Mouse (Mus musculus): ENCODE results near the gene Vrk3.
"Not testable (repeated sequence)": the region's sequence is repeated elsewhere in the genome, so short reads cannot be mapped to it uniquely, and the experiment has no call there.

Vrk3 gene

DNA sequence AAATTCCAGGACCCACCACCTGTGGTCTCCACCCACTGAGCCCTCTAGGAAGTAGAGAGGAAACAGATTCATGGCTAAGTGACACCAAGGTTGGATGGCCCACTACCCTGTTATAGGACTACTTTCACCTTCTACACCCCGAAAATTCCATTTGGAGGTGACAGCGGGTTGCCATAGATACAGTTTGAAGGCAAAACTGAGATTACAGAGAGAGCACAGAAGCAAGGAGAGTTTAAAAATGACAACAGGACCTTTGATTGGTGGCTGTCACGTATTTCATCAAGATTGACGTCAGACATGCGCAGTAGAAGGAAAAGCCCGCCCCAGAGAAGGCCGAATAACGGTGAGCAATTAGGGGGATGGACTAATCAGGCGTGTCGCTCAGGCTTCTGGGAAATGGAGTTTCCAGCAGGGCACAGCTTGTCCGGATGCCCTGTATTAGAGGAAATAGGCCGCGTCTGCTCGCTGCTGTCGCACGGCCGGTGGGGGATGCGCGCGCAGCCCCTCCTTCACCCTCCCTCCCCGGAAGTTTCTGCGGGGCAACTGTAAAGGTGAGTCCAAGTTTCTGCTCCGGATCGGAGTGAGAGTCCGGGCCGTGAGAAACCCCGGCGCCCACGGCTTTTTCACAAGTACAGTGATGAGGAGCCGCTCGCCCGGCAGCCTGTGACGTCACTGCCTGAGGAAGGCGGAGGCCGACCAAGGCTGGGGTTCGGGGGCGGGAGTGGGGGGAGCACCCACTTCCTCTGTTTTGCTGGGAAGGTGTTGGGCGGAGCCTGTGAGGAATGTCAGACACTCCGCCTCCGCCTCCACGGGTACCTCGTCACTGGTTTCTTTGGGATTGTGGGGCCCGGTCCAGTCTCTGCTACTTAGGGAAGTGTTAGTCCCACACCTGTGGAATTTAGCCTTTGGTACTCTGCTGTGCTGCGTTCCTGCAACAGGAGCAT is at the start of gene Vrk3:
Gene Vrk3 (plus strand): TSS at position 313 of the 944 bp plus-strand sequence.
- peak; percentile 92 to 94 for DNase-seq (ENCODE audit: low read depth in 2 of 2, low spot score in 2 of 2)

DNA sequence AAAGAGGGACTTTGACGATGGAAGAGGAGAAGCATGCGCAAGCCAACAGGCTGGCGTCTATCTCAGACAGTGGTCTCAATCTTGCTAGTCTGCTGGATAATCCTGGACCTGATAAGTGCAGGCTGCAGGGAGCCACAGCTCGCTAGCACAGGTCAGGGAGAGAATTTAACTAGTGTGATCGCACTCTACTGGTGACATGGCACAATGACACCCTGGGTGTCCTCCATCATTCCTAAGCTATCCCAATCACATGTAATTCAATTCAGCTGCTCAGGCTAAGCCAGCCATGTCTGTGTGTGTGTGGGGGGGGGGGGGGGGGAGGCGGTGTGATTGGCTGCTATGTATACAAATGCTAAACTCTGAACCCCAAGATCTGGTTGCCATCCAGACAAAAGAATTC is 46.3 kb upstream of the Vrk3 start:
- no peak for DNase-seq (ENCODE audit: low read depth in 2 of 2, low spot score in 2 of 2)

DNA sequence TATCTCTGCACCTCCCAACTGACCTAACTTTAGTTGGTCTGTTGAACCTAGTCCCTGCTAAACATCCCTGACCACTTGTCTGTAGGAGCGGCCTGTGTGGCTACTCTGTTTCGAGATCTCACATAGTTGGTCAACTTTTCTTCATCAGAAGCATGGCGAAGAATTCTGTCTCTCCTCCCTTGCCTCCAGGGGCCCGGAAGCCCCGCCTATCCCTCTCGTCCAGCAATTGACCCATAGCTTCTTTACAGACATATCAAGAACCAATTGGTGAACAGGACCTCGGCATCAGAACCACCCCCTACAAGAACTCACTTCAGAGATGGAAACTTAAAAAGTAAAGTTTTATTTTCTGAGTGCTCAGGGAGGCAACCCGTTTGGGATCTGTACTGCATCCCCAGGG is 45.2 kb upstream of the Vrk3 start:
- no peak for DNase-seq (ENCODE audit: low read depth in 2 of 2, low spot score in 2 of 2)

GRCm38 (mm10) chr7:44704363-44704762 is 43.9 kb upstream of the Vrk3 start:
- DNase-seq (ENCODE audit: low read depth in 2 of 2, low spot score in 2 of 2): no peak

DNA sequence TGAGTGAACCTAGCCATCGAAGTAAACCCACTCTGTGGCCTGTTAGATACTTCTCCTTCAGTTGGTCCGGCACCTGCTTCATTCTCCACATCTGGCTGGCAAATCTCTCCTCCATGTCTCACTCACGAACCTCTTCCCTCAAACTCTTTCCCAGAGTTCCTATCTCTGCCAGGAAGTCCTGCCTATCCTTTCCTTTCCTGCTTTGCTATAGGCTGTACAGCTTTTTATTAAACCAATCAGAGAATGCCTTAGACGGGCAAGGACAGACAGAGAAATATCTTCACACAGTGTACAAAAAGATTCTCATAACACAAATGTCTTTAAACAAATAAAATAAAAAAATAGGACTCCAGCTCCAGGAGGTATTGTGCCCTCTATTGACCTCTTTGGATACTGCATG is 43.1 kb upstream of the Vrk3 start:
- no peak for DNase-seq (ENCODE audit: low read depth in 2 of 2, low spot score in 2 of 2)

GRCm38 (mm10) chr7:44706322-44706721 is 41.9 kb upstream of the Vrk3 start:
- DNase-seq (ENCODE audit: low read depth in 2 of 2, low spot score in 2 of 2): no peak

DNA sequence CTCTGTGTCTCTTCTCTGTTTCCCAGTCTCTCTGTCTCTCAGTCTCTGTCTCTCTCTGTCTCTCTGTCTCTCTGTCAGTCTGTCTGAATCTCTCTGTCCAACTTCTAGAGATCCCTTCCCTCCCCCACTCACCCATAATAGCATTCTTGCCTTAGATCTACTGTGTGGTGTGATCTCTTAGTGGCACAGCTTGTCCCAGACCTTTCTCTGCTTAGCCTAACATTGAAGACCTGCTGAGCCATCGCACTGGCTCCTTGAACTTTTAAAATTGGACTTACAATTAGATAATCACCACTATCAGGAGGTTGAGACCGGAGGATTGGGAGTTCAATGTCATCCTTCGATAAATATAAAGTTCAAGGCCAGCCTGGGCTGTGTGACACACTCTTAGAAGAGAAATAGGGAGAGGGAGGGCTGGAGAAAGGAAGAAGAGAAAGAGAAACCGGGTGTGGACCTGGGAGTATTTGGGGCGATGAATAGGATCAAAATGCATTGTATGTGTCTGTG is 41.0 kb upstream of the Vrk3 start:
- no peak for DNase-seq (ENCODE audit: low read depth in 2 of 2, low spot score in 2 of 2)

GRCm38 (mm10) chr7:44708093-44708492 is 40.1 kb upstream of the Vrk3 start:
- not testable (repeated sequence) for DNase-seq (ENCODE audit: low read depth in 2 of 2, low spot score in 2 of 2)

DNA sequence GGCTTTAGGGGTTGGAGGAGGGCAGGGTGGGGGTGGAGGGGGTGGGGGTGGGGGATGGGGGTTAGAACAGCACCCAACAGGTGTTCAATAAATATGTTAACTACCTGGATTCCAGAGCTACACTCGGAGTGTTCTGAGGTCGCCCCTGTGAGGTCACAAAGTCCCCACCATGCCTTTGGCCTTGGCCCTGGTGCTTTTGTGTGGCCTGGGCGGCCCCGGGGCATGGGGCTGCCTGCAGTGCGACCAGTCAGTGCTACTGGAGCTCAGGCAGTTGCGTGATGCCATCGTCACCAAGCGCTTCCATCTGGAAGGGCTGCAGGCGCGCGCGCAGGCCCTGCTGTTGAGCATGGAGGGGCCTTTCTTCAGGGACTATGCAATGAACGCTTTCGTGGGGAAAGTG is 39.6 kb upstream of the Vrk3 start, which contains the start of gene Izumo2:
Gene Izumo2 (plus strand): TSS at position 169 of the 400 bp plus-strand sequence.
- no peak for DNase-seq (ENCODE audit: low read depth in 2 of 2, low spot score in 2 of 2)

GRCm38 (mm10) chr7:44709881-44710280 is 38.3 kb upstream of the Vrk3 start:
- no peak for DNase-seq (ENCODE audit: low read depth in 2 of 2, low spot score in 2 of 2)

DNA sequence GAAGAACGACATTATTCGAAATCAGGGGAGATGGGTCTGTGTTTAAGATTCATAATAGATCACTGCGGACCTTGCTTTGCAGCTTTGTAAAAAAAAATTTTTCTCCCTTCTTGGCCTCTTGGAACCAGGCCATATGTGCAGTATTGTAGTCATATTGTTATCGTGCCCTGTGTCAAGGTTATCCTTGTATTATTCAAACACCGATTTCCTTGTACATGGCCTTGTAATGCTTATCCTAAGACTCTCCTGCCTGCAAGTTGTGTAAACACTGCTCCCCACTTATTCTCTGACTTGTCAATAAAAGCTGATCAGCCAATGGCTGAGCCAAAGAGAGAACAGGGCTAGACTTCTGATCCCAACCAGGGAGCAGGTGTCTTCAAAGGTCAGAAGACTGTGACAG is 26.2 kb upstream of the Vrk3 start:
- DNase-seq (ENCODE audit: low read depth in 2 of 2, low spot score in 2 of 2): no peak

DNA sequence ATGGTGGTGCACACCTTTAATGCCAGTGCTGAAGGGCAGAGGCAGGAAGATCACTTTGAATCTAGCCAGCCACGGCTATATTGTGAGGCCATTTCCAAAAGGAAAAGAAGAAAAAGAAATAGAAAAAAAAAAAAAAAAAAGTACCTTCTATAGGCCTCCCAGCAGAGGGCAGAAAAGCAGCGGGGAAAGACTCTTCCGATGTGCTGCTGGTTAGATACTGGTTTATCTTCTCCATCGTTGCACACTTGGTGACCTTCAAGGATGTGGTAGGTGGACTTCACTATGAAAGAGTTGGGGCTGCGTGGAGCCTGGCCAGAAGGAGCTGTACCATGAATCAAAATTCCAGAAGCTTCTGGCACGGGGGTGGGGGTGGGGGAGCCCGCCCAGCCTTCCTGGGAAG is 23.9 kb upstream of the Vrk3 start:
- no peak for DNase-seq (ENCODE audit: low read depth in 2 of 2, low spot score in 2 of 2)

DNA sequence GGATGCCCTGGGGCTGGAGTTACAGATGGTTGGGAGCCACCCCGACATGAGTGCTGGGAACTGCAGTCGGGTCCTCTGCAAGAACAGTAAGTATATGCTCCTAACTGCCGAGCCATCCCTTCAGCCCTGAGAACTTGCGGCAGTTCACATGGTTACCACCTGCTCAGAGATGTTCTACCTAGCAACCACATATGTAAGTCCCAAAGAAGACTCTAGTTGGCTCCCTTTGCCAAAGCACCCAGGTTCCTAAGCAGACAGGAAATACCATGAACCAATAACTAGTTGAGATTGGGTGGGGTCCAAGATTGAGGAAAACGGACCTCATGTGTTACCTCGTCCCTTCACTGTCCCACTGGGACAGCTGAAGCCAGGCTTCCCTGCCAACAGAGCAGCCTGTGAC is 21.9 kb upstream of the Vrk3 start:
- DNase-seq (ENCODE audit: low read depth in 2 of 2, low spot score in 2 of 2): no peak

GRCm38 (mm10) chr7:44727151-44727550 is 21.1 kb upstream of the Vrk3 start:
- DNase-seq (ENCODE audit: low read depth in 2 of 2, low spot score in 2 of 2): no peak

GRCm38 (mm10) chr7:44728082-44728975 is 19.9 kb upstream of the Vrk3 start:
- DNase-seq (ENCODE audit: low read depth in 2 of 2, low spot score in 2 of 2): no peak

GRCm38 (mm10) chr7:44733723-44734122 is 14.5 kb upstream of the Vrk3 start:
- no peak for DNase-seq (ENCODE audit: low read depth in 2 of 2, low spot score in 2 of 2)

DNA sequence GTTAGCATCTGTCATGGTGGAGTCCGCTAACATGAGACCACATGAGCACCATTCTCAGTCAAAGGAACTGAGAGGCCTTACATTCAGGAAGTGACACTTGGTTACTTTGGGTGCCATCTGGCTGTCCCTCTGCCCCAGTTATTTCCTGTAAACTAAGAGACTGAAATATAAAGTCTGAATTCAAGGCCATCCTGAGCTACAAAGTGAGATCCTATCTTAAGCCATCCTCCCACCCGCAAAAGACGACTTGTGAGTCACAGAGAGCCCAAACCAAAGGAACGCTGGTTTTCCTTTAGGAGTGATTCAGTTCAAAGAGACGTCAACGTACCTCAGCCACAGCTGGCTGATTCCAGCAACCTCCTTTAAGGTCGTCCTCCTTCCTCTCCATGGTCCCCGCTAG is 6.9 kb upstream of the Vrk3 start:
- no peak for DNase-seq (ENCODE audit: low read depth in 2 of 2, low spot score in 2 of 2)

DNA sequence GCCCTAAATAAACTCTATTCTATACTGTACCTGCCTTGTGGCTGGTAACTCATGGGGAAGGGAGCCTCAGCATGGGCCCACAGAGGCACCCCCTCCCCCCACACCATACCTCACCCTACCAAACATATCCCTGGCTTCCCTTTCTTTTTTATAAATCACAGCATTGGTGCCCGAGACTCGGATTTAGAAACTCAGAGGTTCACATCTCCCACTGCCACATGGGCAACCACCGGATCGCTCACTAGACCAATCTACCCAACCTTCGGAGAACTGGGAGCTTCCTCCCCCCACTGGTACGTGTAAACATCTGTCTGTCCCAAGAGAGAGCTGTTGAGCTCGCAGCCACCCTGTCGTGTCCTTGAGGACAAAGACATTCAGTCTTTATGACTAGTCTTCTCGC is 3.9 kb upstream of the Vrk3 start:
- DNase-seq (ENCODE audit: low read depth in 2 of 2, low spot score in 2 of 2): no peak

- peak; percentile 68 to 74 for DNase-seq (ENCODE audit: low read depth in 2 of 2, low spot score in 2 of 2)
Observed at GRCm38 (mm10) chr7:44745076-44745475, 3.1 kb upstream of the Vrk3 start.

DNA sequence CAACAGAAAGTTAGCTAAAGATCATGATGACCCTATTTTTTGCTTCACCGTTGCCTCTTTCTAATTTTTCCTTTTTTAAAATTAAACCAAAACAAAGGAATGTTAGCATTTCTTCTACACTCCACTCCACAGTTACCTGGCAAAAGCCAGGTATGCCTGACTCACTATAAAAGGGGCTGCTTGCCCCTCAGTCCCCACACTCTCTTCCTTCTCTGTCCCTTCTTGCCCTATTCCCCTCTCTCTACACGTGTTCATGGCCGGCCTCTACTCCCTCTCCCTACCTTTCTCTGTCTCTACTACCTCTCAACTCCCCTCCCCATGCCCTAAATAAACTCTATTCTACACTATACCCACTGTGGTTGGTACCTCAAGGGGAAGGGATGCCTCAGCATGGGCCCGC is 1.1 kb upstream of the Vrk3 start:
- DNase-seq (ENCODE audit: low read depth in 2 of 2, low spot score in 2 of 2): no peak

DNA sequence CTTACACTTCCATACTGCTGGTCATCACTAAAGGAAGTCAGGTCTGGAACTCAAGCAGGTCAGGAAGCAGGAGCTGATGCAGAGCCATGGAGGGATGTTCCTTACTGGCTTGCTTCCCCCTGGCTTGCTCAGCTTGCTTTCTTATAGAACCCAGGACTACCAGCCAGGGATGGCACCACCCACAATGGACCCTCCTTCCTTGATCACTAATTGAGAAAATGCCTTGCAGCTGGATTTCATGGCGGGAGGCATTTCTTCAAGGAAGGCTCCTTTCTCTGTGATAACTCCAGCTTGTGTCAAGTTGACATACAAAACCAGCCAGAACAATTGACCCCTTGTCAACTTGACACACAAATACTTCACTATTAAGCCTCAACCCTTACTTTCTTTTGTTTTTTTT is 2.7 kb downstream of the Vrk3 start, which contains the start of gene Zfp473:
Gene Zfp473 (minus strand): TSS at position 101 of the 400 bp plus-strand sequence.
- DNase-seq (ENCODE audit: low read depth in 2 of 2, low spot score in 2 of 2): not testable (repeated sequence)

DNA sequence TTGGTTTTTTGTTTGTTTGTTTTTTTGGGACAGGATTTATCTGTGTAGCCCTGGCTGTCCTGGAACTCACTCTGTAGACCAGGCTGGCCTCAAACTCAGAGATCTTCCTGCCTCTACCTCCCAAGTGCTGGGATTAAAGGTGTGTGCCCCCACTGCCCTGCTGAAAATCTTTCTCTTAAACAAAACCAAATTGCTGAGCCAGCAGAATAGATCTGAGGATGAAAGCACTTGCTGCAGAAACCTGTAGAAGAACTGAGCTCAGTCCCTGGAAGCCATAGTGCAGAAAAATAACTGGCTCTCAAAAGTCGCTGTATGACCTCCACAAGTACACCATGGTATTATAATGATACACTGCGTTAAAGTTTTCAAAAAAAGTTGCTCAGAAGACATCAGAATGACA is 9.0 kb downstream of the Vrk3 start:
- DNase-seq (ENCODE audit: low read depth in 2 of 2, low spot score in 2 of 2): no peak
